Comparison of ENCODE assay signal across 8 mouse cellular contexts in the genomic region with DNA sequence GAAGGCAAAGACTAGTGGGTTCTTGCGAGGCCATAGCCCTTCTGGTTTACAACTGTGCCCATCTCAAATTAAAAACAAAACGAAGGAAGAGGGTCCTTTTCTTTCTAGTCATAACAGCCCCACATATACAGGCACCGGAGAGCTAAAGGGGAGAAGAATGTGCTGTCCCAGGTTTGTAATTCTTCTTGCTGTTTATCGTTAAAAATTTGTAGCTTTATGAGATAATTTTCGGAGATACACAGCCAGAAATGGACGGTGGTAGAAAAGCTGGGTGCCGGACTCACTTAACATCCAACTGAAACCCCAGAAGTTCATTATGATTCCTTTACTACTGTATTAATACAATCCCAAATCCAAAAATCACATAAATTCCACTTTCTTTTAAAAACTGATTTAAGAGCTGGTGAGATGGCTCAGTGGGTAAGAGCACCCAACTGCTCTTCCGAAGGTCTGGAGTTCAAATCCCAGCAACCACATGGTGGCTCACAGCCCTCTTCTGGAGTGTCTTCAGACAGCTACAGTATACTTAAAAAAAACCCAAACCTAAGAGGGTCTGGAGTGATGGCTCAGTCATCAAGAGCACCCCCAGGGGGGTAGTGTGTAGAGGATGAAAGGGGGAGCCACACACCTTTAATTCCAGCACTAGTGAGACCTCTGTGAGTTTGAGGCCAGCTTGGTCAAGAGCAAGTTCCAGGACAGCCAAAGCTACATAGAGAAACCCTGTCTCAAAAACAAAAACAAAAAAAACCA. TPM values are rescaled to one million over a fixed set of nuclear protein-coding genes. Genes with fewer than 3 reads are reported as not detected.
A peak's percentile ranks its signal among the peaks of the same experiment; 100 is the strongest.
DNase-seq lines count a peak whose midpoint lies in the region; ATAC-seq and TF ChIP-seq lines count a peak whose summit lies in the region.

No protein-coding gene starts in this region.

- peaks cover 11% of the 10 kb centered on the region; the same call in 1 of the 2 replicates for H3K9me3 ChIP-seq in heart, embryonic 10.5 days
- H3K9me3 ChIP-seq in ES-Bruce4 (replicated peaks; ENCODE audit: control insufficient read depth, insufficient read depth, low read length, poor library complexity, severe bottlenecking), result peaks cover 11% of the 10 kb centered on the region
- H3K9me3 ChIP-seq in forebrain, embryonic 15.5 days, result peaks cover 13% of the 10 kb centered on the region; the same call in 1 of the 2 replicates
- H3K9me3 ChIP-seq in liver, embryonic 16.5 days (replicated peaks; ENCODE audit: control insufficient read depth, low read length), result peaks cover 5% of the 10 kb centered on the region; the same call in 1 of the 2 replicates

- H3K9ac ChIP-seq in ES-Bruce4 (ENCODE audit: low read depth, poor library complexity, severe bottlenecking), result peak overlapping the region; percentile 78
- H3K9ac ChIP-seq in forebrain, embryonic 15.5 days (replicated peaks), result peak overlapping the region; percentile 75
- peak overlapping the region; percentile 62 for H3K9ac ChIP-seq in liver, embryonic 16.5 days (ENCODE audit: low read depth, low read length)

- peak overlapping the region; percentile 73 for H3K4me2 ChIP-seq in forebrain, embryonic 15.5 days (replicated peaks)
- peak overlapping the region; percentile 85 for H3K4me2 ChIP-seq in liver, embryonic 16.5 days (ENCODE audit: low read depth, low read length)

- no peak for TF ChIP-seq POLR2A in ES-Bruce4 (IDR thresholded peaks at IDR 0.05; ENCODE audit: insufficient read depth, low read length)

- no peak for ATAC-seq in forebrain, embryonic 15.5 days (replicated peaks)
- ATAC-seq in liver, embryonic 16.5 days (ENCODE audit: low read depth), result no peak
- no peak for ATAC-seq in megakaryocyte progenitor cell, adult 5-6 weeks (replicated peaks; ENCODE audit: poor library complexity)

- peak overlapping the region; percentile 90 for H3K27ac ChIP-seq in heart, embryonic 10.5 days
- peak overlapping the region; percentile 47 for H3K27ac ChIP-seq in ES-Bruce4 (ENCODE audit: insufficient read depth, low read length)
- peak overlapping the region; percentile 96 for H3K27ac ChIP-seq in forebrain, embryonic 15.5 days (replicated peaks)
- H3K27ac ChIP-seq in liver, embryonic 16.5 days (ENCODE audit: low read length), result peak overlapping the region; percentile 48; the same call in 1 of the 2 replicates

- no peak for DNase-seq in heart, embryonic 10.5 days (ENCODE audit: low spot score)
- DNase-seq in heart, postnatal 4 days, result no peak
- DNase-seq in urinary bladder, postnatal 36 days (ENCODE audit: low spot score in 2 of 2), result no peak
- no peak for DNase-seq in left cerebral cortex, adult 11 months (ENCODE audit: low spot score)

- peaks cover 29% of the 10 kb centered on the region for H3K36me3 ChIP-seq in heart, embryonic 10.5 days
- H3K36me3 ChIP-seq in ES-Bruce4 (ENCODE audit: control insufficient read depth, insufficient read depth, low read length, poor library complexity, severe bottlenecking), result no peaks in the 10 kb centered on the region
- 0 out of 2 replicates have a peak, but pooled peaks cover 9% of the 10 kb centered on the region for H3K36me3 ChIP-seq in forebrain, embryonic 15.5 days
- 0 out of 2 replicates have a peak, but pooled peaks cover 4% of the 10 kb centered on the region for H3K36me3 ChIP-seq in liver, embryonic 16.5 days (ENCODE audit: control insufficient read depth, insufficient read depth)

- no peaks in the 10 kb centered on the region for H3K27me3 ChIP-seq in heart, embryonic 10.5 days (ENCODE audit: insufficient read depth, poor library complexity, severe bottlenecking)
- H3K27me3 ChIP-seq in ES-Bruce4 (ENCODE audit: control insufficient read depth, insufficient read depth, low read length, poor library complexity, severe bottlenecking), result no peaks in the 10 kb centered on the region
- H3K27me3 ChIP-seq in forebrain, embryonic 15.5 days, result no peaks in the 10 kb centered on the region
- H3K27me3 ChIP-seq in liver, embryonic 16.5 days (ENCODE audit: control insufficient read depth, insufficient read depth, low read depth, low read length), result no peaks in the 10 kb centered on the region

- WGBS in heart, embryonic 10.5 days, result 35% methylated on average over 8 of the region's 8 CpGs
- WGBS in forebrain, embryonic 15.5 days, result 29% methylated on average over 8 of the region's 8 CpGs
- 32% methylated on average over 8 of the region's 8 CpGs for WGBS in liver, embryonic 16.5 days (ENCODE audit: insufficient replicate concordance)

- H3K4me1 ChIP-seq in heart, embryonic 10.5 days, result peaks cover 17% of the 10 kb centered on the region
- no peaks in the 10 kb centered on the region for H3K4me1 ChIP-seq in ES-Bruce4 (ENCODE audit: control insufficient read depth, insufficient read depth, low read length)
- H3K4me1 ChIP-seq in forebrain, embryonic 15.5 days, result peaks cover 35% of the 10 kb centered on the region
- peaks cover 24% of the 10 kb centered on the region for H3K4me1 ChIP-seq in liver, embryonic 16.5 days (ENCODE audit: control insufficient read depth, low read depth, low read length)

- no peak for TF ChIP-seq CTCF in ES-Bruce4 (IDR thresholded peaks at IDR 0.05; ENCODE audit: low read depth, low read length)

- H3K4me3 ChIP-seq in heart, embryonic 10.5 days, result peak overlapping the region; percentile 75
- H3K4me3 ChIP-seq in ES-Bruce4 (ENCODE audit: low read depth, low read length), result peak overlapping the region; percentile 100
- peak overlapping the region; percentile 75 for H3K4me3 ChIP-seq in forebrain, embryonic 15.5 days
- H3K4me3 ChIP-seq in liver, embryonic 16.5 days (ENCODE audit: low read depth, low read length), result peak overlapping the region; percentile 79

- TF ChIP-seq EP300 in ES-Bruce4 (IDR thresholded peaks at IDR 0.05; ENCODE audit: insufficient read depth, low read depth, low read length), result no peak

RNA-seq across cellular contexts. Expression of a gene that starts 3.9 kb away (rescaled TPM):
- 52.5 and 60.2 TPM in 2 replicates for polyA plus RNA-seq in heart, embryonic 10.5 days (2016; fragmentation: Nextera tagmentation; extraction: Ambion mirVana)
- total RNA-seq in heart, postnatal 4 days (2021), result 10 to 100 TPM; 16.4 to 19.9 TPM
- polyA plus RNA-seq in ES-Bruce4 (2011; ENCODE audit: insufficient read depth, insufficient read length, low read depth, missing spikeins), result 15.5 and 15.6 TPM in 2 replicates
- 69.2 and 70.9 TPM in 2 replicates for polyA plus RNA-seq in forebrain, embryonic 15.5 days (2015; fragmentation: Nextera tagmentation; extraction: Ambion mirVana)
- 20.8 and 23.0 TPM in 2 replicates for polyA plus RNA-seq in liver, embryonic 16.5 days (2015; fragmentation: Nextera tagmentation; extraction: Ambion mirVana)
- total RNA-seq in megakaryocyte progenitor cell, adult 5-6 weeks (2015), result 52.4 and 54.5 TPM in 2 replicates
- 65.5 and 65.9 TPM in 2 replicates for total RNA-seq in megakaryocyte progenitor cell, adult 5-6 weeks (2017)

RNA-seq across cellular contexts. Expression of a gene that starts 4.1 kb away (rescaled TPM):
- polyA plus RNA-seq in heart, embryonic 10.5 days (2016; fragmentation: Nextera tagmentation; extraction: Ambion mirVana), result 97.6 and 113 TPM in 2 replicates
- total RNA-seq in heart, postnatal 4 days (2021), result 10 to 100 TPM; 43.4 to 46.3 TPM
- polyA plus RNA-seq in ES-Bruce4 (2011; ENCODE audit: insufficient read depth, insufficient read length, low read depth, missing spikeins), result 42.2 and 49.2 TPM in 2 replicates
- polyA plus RNA-seq in forebrain, embryonic 15.5 days (2015; fragmentation: Nextera tagmentation; extraction: Ambion mirVana), result 62.1 and 66.7 TPM in 2 replicates
- polyA plus RNA-seq in liver, embryonic 16.5 days (2015; fragmentation: Nextera tagmentation; extraction: Ambion mirVana), result 44.6 and 46.8 TPM in 2 replicates
- total RNA-seq in megakaryocyte progenitor cell, adult 5-6 weeks (2015), result 53.6 and 69.7 TPM in 2 replicates
- 29.5 and 32.1 TPM in 2 replicates for total RNA-seq in megakaryocyte progenitor cell, adult 5-6 weeks (2017)

RNA-seq across cellular contexts. Expression of a gene that starts 24.0 kb away (rescaled TPM):
- 8.1 and 9.1 TPM in 2 replicates for polyA plus RNA-seq in heart, embryonic 10.5 days (2016; fragmentation: Nextera tagmentation; extraction: Ambion mirVana)
- 1 to 10 TPM; 7.8 to 9.3 TPM for total RNA-seq in heart, postnatal 4 days (2021)
- 3.2 and 5.6 TPM in 2 replicates for polyA plus RNA-seq in ES-Bruce4 (2011; ENCODE audit: insufficient read depth, insufficient read length, low read depth, missing spikeins)
- 3.9 and 8.0 TPM in 2 replicates for polyA plus RNA-seq in forebrain, embryonic 15.5 days (2015; fragmentation: Nextera tagmentation; extraction: Ambion mirVana)
- 16.7 and 19.2 TPM in 2 replicates for polyA plus RNA-seq in liver, embryonic 16.5 days (2015; fragmentation: Nextera tagmentation; extraction: Ambion mirVana)
- total RNA-seq in megakaryocyte progenitor cell, adult 5-6 weeks (2015), result 51.7 and 55.5 TPM in 2 replicates
- total RNA-seq in megakaryocyte progenitor cell, adult 5-6 weeks (2017), result 287 and 316 TPM in 2 replicates
